Mouse (Mus musculus) large intestine, adult 2 months (tissue): ENCODE data around the gene Astn1. TPM values are rescaled to one million over a fixed set of nuclear protein-coding genes. Genes with fewer than 3 reads are reported as not detected.
A peak's percentile ranks its signal among the peaks of the same experiment; 100 is the strongest.

Experiments
- DNase-seq: peaks from one replicate; pipeline ENCODE4 v3.0.0-alpha.2; 2012; ENCODE audit warnings: low read depth, low spot score
- WGBS: fragments of 180-500 bp; shearing (Covaris S2); methylation state at CpG from one replicate; pipeline ENCODE4 v1.1.7; 2018; 5-methylcytosine and 5-hydroxymethylcytosine counted together
- polyA plus RNA-seq: library from polyadenylated mRNA; depleted of rRNA; stranded (reverse); fragments of >200 nt; gene quantifications from 2 replicates; pipeline ENCODE4 v1.2.3, GENCODE M21; 2012; rRNA removed

The Astn1 gene
- 0.27 and 0.49 TPM in 2 replicates for polyA plus RNA-seq

DNA sequence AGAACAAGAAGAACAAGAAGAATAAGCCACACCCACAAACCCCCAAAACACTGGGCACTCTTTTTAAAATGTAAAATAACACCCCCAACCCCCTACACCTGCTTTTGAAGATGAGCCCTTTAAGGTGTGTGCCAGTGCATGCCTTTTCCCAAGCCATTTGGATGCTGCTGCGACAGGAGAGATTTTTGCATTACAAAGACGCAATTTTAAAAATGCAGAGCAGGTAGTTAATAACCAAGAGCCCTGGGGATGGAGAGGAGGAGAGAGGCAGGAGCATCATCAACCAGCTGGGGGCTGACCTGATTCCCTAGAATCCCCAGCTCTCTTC lies at the start of gene Astn1:
Gene Astn1, plus strand, starts transcription at position 310 of the 328 bp plus-strand sequence.
- 8% methylated on average over 2 of the region's 2 CpGs for WGBS

DNA sequence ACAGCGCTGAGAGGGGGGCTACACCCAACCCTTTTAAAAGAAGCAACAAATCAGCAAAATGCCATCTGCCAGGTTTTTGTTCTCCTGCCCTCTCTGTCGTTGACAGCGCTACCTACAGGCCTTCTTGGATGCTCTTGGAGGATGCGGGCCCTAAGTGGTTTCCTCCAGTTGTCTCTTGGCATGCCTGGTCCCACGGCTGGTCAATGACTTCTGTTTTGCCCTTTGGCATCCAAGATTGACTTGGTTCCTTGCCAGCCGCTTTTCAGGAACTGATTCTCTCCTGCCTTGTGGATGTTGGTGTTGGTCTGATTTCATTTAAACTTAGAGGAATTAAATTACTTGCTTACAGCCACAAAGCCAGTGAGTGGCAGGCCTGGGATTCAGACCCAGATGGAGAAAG lies 38.7 kb upstream of the Astn1 start:
- no peak for DNase-seq
- 79% methylated on average over 6 of the region's 6 CpGs for WGBS

More for the DNA sequence above, at the start of gene Astn1:
- DNase-seq, result no peak

DNA sequence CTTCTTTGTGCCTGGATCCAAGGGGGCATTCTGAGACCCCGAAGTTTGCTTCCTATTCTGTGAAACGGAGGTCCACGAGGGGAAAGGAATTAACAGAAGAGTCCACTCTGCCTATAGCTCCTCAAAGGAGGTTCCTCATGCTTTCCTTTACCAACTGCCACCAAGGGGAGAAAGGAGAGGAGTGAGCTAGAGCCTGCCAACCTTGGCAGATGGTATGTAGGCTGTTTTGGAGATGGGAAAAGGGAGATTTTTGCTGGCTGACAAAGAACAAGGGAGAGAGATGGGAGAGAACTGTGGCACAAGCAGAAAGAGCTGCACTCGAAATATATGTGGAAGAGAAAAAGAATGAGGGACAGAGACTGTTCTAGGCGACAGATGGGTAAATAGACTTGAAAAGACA lies 33.9 kb upstream of the Astn1 start:
- DNase-seq, result no peak
- 69% methylated on average over 5 of the region's 5 CpGs for WGBS

GRCm38 (mm10) chr1:158328839-158329238 lies 33.2 kb upstream of the Astn1 start:
- WGBS, result 79% methylated on average over 2 of the region's 2 CpGs

DNA sequence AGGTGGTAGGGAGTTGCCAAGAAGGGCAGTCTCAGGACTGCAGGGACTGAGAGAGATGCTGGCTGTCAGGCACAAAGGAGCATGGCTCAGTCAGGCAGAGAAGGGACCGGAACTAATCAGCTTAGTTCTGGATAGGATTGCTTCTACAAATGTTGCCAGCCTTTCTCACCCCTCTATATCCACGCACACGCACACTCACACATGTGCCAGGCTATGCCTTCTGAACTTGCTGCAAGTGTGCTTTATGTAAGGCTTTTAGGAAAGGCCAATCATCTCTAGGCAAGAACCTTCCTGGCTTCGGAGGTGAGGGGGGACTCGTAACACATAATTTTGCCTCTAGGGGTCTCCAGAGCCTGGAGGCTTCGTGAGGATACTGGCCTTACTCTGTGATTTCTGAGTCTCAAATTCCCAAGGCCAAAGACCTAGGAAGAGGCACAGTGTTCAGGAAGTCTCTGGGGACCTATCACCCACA lies 18.8 kb upstream of the Astn1 start:
- no peak for DNase-seq
- WGBS, result 56% methylated on average over 6 of the region's 6 CpGs

More at GRCm38 (mm10) chr1:158328839-158329238, 33.2 kb upstream of the Astn1 start:
- no peak for DNase-seq

DNA sequence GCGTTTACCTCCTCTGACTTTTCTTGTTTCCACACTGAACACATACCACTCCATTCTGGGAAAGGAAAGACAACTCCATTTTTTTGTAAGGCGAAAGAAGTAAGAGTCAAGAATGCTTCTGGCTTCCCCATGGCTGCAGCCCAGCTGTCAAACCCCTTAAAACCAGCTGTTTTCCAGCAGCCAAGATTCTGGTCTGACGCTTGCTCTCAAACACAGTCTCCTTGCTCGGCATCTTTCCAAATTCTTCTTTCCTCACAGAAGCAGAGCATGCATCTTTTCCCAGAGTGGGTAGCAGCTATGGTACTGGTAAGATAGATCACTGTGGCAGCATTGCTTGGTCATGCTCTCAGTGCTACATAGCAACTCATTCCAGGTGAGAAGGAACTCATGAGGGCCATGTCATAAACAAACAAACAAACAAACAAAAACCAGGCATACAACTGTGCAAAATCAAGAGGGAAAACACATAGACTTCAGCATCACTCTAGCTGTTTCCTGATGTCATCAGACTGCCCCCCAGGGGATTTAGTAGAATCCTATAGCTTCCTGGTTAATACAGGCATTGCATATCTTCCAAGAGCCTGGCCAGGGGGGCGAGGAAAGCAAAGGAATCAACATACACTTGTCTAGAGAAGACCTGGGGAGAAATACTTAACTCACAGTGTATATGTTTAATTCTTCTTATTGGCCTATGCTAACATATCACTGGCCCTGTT lies 8.3 kb upstream of the Astn1 start:
- 66% methylated on average over 5 of the region's 5 CpGs for WGBS
- no peak for DNase-seq

DNA sequence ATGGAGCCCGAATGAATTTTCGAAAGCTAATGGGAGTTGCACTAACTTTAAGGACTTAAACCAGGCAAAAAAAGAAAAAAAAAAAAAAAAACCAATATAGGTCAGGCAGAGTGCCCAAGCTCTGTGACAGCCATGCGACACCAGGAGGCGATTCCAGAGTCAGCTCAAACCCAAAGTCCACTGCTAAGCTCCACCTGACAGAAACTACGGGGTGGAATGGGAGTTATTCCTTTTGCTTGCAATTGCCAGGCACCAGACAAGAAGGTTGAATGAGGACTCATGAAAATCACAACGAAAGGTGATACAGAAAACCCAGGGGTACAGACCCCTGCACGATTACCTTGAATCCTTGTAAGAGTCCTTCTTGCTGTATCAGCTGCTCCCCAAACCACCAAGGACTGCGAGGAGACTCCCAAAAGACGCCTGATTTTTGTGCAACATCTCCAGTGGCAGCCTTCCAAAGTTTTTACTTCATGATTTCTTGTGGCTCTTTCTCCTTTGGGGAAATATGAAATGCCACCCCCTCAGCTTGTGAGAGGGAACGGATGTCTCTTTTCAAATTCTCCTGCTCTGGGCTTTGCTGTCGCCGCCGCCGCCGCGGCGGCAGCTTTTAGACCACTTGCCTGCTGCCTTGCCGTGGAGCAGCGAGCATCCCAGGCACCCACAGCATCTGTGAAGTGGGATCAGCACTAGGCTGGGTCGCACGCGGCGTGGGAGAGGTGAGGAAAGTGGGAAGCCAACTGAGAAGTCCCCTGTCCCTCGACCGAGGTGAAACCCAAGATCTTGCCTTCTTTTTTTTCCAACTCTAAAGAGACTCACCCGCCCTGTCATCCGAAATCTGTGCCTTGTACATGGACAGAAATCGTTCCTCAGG lies 6.7 kb upstream of the Astn1 start:
- DNase-seq, result no peak
- 10% methylated on average over 28 of the region's 28 CpGs for WGBS

DNA sequence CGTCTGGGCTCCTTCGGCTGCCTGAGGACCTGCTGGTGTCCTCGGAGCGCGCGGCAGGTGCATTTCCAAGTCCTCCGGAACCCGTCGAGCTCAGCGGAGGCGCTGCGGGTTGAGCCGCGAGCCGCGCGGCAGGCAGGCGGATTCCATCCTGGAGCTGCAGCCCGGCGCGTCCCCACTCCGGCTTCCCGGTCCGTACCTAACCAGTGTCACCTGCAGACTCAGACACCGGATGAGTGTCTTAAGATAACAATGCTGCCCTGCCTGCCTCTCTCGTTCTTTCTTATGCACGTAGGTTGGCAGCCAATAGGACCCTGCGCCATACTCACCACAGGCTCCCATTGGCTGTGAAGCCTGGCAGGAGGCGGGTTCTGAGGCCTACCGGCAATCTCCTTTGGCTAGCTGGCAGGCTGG lies 6.0 kb upstream of the Astn1 start, which contains the start of gene Brinp2:
Gene Brinp2, minus strand, starts transcription at position 276 of the 411 bp plus-strand sequence.
- peak; percentile 21 for DNase-seq

DNA sequence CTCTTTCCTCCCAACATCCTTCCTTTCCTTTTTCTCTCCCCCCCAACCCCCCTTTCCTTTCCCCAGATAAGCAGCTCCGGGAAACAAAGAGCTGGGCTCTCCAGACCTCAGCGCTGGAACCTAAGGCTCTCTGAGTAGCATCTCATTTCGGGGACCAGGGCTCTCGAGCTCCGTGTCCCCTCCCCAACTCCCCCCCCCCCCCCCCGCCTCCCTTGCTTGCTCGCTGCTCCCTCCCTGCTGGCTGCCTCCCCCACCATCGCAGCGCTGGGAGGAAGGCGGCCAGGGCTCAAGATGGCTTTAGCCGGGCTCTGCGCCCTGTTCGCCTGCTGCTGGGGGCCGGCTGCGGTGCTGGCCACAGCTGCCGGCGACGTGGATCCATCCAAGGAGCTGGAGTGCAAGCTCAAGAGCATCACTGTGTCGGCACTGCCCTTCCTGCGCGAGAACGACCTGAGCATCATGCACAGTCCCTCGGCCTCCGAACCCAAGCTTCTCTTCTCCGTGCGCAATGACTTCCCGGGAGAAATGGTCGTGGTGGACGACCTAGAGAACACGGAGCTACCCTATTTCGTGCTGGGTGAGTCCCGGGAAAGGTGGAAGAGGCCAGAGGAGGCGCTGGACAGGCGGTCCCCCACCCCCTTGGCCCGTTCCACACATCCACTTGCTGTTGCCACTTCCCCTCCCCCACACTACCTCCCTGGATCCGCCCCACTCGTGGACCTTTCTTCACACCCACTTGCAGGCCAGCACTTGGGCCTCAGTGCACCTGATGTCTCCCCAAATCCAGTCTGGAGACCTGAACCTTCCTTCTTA lies 424 bp downstream of the Astn1 start:
- no peak for DNase-seq
- 2% methylated on average over 35 of the region's 37 CpGs for WGBS

More for the DNA sequence above, 6.0 kb upstream of the Astn1 start, which contains the start of gene Brinp2:
- 1% methylated on average over 30 of the region's 30 CpGs for WGBS

DNA sequence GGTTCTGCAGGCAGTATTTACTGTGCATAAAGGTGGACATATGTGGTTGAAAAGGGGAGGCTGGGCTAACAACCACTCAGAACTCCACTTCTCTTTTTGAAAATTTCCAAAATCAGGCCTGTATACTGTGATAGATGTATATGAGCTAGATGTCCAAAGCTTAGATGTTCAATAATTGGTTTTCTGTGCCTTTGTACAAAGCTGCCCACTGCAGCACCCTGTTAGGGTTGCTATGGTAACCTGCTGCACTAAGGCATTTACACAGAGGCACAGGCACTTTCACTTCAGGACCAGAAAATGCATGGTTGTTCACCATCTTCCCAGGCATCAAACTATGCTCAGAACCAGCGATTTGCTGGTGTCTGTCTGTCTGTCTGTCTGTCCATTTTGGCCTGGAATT lies 2.4 kb downstream of the Astn1 start:
- DNase-seq, result no peak
- WGBS, result 62% methylated on average over 1 of the region's 1 CpGs

GRCm38 (mm10) chr1:158382277-158382676 lies 20.2 kb downstream of the Astn1 start:
- 62% methylated on average over 6 of the region's 6 CpGs for WGBS
- no peak for DNase-seq

DNA sequence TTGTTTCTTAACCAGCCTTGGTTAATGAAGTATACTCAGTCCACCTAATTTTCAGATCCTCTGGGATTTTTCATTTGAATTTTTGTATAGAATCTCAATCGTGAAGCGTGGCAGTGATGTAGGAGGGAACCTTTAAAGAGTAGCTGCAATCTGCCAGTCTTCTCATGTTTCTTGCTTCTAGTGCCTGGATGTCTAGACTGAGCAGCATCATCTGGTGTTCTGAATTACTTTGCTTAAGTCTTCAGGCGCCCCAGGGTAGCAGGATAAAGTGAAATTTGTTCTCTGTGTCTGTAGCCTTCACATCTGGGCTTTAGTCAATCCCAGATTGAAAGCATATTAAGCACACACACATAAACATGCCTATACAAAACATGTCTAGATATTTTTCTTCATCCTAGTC lies 21.1 kb downstream of the Astn1 start:
- no peak for DNase-seq
- 76% methylated on average over 3 of the region's 3 CpGs for WGBS

DNA sequence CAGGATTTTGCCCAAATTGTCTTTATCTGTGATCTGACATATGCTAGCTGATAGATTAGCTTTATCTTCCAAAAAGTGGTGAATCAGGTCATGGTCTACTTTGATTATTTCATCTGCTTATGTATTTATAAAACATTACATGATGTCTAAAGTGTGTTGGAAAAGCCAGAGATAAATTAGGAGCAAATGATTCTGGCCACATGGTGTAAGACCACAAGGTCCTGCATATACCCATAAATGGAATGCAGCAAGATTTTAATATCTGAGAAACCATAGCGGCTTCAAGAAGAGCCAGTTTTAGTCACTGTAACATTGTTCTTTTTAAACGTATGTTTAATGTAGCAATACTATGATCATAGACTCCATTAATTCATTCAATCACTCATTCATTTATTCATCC lies 23.2 kb downstream of the Astn1 start:
- 94% methylated on average over 2 of the region's 2 CpGs for WGBS
- no peak for DNase-seq

DNA sequence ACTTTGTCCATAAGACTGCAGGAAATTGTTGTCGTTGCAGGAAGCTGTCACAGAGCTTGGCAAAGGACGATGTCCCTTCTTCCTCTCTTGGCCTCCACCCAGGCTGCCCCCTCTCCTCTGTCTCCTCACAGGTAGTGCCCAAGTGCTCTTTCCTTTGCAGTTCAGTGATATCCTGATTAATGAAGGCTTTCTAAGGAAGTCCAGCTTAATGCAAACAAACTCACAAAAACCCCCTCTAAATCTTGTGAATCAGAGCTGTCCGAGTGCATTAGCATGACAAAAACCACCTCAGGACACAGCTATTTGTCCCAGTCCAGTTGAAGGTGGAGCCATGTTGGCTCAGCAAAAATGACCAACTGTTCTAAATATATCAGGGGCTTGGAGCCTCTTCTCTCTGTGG lies 24.7 kb downstream of the Astn1 start:
- 47% methylated on average over 3 of the region's 3 CpGs for WGBS
- no peak for DNase-seq

DNA sequence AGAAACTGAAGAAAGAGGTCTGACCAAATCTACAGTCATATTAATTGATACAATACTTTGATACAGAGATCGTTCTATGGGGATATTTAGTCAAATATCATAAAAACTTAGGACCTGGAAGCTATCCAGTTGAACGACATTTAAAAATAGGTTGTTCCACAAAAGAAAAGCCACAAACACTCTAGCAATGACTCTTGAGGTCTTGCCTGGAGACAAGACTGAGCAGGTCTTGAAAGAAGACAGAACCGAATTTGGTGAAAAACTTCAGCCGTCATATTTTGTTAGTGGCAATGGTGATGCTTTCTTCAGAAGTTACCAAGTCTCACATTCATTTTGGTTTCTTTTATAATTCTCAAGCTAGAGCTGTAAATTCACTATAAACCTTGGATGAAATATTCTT lies 26.9 kb downstream of the Astn1 start:
- 67% methylated on average over 4 of the region's 4 CpGs for WGBS
- DNase-seq, result no peak

DNA sequence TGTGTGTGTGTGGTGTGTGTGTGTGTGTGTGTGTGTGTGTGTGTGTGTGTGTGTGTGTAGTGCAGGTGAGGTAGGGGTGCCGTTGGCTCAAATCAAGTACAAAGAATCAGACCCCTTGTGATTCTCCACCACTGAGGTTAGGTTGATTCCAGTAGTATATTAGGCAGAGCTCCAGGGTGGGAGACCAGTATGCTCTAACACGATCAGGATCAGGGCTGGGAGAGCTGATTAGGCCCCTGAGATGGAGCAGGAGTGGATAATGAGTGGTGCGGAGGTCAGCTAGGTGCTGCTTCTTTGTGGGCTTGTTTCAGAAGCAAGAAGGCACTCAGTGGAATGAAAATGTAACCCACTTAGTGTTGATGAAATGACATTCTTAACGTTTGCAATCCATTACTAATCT lies 28.6 kb downstream of the Astn1 start:
- WGBS, result 70% methylated on average over 4 of the region's 4 CpGs
- DNase-seq, result no peak

DNA sequence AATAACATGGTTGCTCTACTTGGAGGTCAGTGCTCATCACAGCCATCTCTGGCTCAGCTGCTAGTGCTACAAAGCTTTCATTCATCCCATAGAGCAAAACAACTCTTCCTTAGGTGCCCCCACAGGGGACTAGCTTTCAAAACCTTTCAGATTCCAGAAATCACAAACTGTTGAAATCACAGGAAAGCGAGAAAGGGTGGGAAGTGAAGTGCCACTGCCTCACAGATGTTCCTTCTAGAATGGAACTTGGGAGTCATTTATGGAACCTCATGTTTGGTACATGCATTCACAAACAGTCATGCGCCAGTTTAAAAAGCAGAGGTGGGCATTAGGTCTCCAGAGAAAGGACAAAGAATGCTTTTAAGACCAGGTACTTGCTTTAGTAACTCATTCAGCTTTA lies 35.0 kb downstream of the Astn1 start:
- WGBS, result 89% methylated on average over 2 of the region's 2 CpGs
- DNase-seq, result no peak

DNA sequence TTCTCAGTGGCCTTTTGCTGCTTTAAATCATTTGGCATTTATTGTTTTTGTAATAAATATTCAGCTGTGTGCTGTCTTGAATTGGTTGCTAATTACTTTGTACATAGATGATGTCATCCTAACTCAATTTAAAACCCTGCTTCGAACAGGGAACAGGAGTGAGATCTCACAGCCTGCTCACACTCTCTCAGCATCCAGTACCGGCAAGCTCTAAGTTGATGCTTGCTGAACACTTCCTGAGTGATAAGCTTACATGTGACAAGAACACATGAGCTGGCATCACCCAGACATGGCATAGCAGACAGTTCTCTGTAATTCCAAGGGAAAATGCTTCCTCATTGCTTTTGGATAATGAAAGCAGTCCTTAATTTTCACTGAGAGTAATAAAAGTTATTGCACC lies 38.8 kb downstream of the Astn1 start:
- no peak for DNase-seq
- 15% methylated on average over 2 of the region's 2 CpGs for WGBS

DNA sequence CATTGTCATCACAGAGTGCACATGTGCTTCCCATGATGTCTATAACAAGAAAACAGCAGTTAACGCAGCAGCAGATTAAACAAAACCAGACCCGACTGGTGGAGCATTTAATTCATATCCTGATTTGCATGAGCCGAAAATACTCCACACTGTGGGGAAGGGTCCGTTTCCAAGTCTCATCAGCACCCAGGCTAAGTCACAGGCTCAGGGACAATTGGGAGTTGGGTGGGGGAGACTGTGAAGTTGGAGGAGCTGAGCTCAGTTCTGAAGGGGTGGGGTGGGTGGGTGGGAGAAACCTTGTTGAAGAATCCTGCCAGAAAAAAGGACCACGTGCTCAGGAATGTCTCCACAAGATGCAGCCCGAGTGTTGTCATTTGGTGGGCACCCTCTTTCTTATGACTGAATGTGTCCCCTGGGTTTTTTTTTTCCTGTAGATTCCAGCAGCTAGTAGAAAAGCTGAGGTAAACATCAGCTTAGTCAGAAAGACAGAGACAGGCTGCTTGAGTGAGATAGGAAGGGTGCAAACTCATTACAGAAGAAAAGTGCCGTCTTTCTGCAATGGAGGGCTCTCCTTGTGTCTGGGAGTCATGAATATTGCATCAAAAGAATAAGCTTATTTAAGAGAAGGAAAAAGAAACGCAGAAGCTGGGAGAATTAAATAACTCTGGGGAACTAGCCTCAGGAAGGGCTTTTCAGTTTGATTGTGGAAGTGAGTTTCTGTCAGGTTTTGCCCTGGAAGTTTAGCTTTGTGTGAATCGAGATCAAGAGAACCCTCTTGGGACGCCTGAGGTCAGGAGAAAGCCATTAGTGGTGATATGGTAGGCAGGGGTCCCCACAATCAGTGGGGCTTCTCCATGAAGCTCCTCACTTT lies 44.1 kb downstream of the Astn1 start:
- 58% methylated on average over 10 of the region's 10 CpGs for WGBS
- DNase-seq, result no peak
